ENCODE assay signal across 11 mouse cellular contexts in genomic region chr8:111801456-111801855, GRCm38 (mm10). TPM values are rescaled to one million over a fixed set of nuclear protein-coding genes. Genes with fewer than 3 reads are reported as not detected.
DNase-seq lines count a peak whose midpoint lies in the region; ATAC-seq and TF ChIP-seq lines count a peak whose summit lies in the region.
"Had no signal": no experiment of that assay in that cellular context is flagged by ENCODE, and none has a peak within 500 bp of the region (broad histone marks: within the 10 kb centered on the region; RNA-seq: fewer than 3 reads in every experiment).

No protein-coding gene starts in this region.

- no peaks in the 10 kb centered on the region for H3K27me3 ChIP-seq in midbrain, embryonic 11.5 days (ENCODE audit: control insufficient read depth, insufficient read depth, low read length)
- H3K27me3 ChIP-seq in midbrain, postnatal 0 days (ENCODE audit: insufficient read depth, low read length), result no peaks in the 10 kb centered on the region
- no peaks in the 10 kb centered on the region for H3K27me3 ChIP-seq in heart, embryonic 13.5 days (replicated peaks)
- H3K27me3 ChIP-seq in stomach, embryonic 15.5 days (replicated peaks), result no peaks in the 10 kb centered on the region

- no peaks in the 10 kb centered on the region for H3K36me3 ChIP-seq in midbrain, embryonic 11.5 days (ENCODE audit: control insufficient read depth, insufficient read depth, low read length)
- peaks cover 3% of the 10 kb centered on the region; the same call in 1 of the 2 replicates for H3K36me3 ChIP-seq in midbrain, postnatal 0 days (ENCODE audit: insufficient read depth, low read length)
- peaks cover 15% of the 10 kb centered on the region for H3K36me3 ChIP-seq in heart, embryonic 13.5 days
- H3K36me3 ChIP-seq in stomach, embryonic 15.5 days, result 0 out of 2 replicates have a peak, but pooled peaks cover 3% of the 10 kb centered on the region

- 61% methylated on average over 6 of the region's 6 CpGs for WGBS in midbrain, embryonic 11.5 days
- 61% methylated on average over 6 of the region's 6 CpGs for WGBS in midbrain, postnatal 0 days
- 51% methylated on average over 6 of the region's 6 CpGs for WGBS in heart, embryonic 13.5 days
- 35% methylated on average over 6 of the region's 6 CpGs for WGBS in stomach, embryonic 15.5 days

- no peaks in the 10 kb centered on the region for H3K9me3 ChIP-seq in midbrain, embryonic 11.5 days (ENCODE audit: control insufficient read depth, low read length)
- no peaks in the 10 kb centered on the region for H3K9me3 ChIP-seq in midbrain, postnatal 0 days (ENCODE audit: low read length)
- H3K9me3 ChIP-seq in heart, embryonic 13.5 days, result no peaks in the 10 kb centered on the region
- H3K9me3 ChIP-seq in stomach, embryonic 15.5 days, result no peaks in the 10 kb centered on the region

- no peaks in the 10 kb centered on the region for H3K4me1 ChIP-seq in midbrain, embryonic 11.5 days (ENCODE audit: control insufficient read depth, insufficient read depth, low read length)
- no peaks in the 10 kb centered on the region for H3K4me1 ChIP-seq in midbrain, postnatal 0 days (ENCODE audit: insufficient read depth, low read length)
- H3K4me1 ChIP-seq in heart, embryonic 13.5 days, result peaks cover 48% of the 10 kb centered on the region
- H3K4me1 ChIP-seq in stomach, embryonic 15.5 days, result no peaks in the 10 kb centered on the region

- TF ChIP-seq CTCF in midbrain, postnatal 0 days (IDR thresholded peaks at IDR 0.05), result no peak

- no peak overlapping the region for H3K4me3 ChIP-seq in midbrain, embryonic 11.5 days (ENCODE audit: low read depth, low read length)
- no peak overlapping the region for H3K4me3 ChIP-seq in midbrain, postnatal 0 days (ENCODE audit: low read depth, low read length)
- no peak overlapping the region for H3K4me3 ChIP-seq in heart, embryonic 13.5 days
- H3K4me3 ChIP-seq in stomach, embryonic 15.5 days (replicated peaks), result no peak overlapping the region

- DNase-seq in heart, adult 8-10 months (ENCODE audit: low spot score), result peak; percentile 41
- no peak for DNase-seq in heart, postnatal 36 days
- peak; percentile 72 for DNase-seq in midbrain, embryonic 11.5 days (ENCODE audit: low spot score, missing footprints)
- no peak for DNase-seq in midbrain, postnatal 0 days (ENCODE audit: low spot score)
- no peak for DNase-seq in frontal cortex, postnatal 14 days (ENCODE audit: low spot score in 2 of 2)
- DNase-seq in urinary bladder, postnatal 14 days (ENCODE audit: low spot score), result no peak
- DNase-seq: cerebellum, adult 9-11 months; gastrocnemius, postnatal 10 days; layer of hippocampus, adult 9-11 months had no signal

- H3K9ac ChIP-seq in midbrain, embryonic 11.5 days (ENCODE audit: low read length), result no peak overlapping the region
- H3K9ac ChIP-seq in midbrain, postnatal 0 days (replicated peaks; ENCODE audit: low read length, poor library complexity, severe bottlenecking), result no peak overlapping the region
- H3K9ac ChIP-seq in heart, embryonic 13.5 days, result no peak overlapping the region
- H3K9ac ChIP-seq in stomach, embryonic 15.5 days, result no peak overlapping the region

- intact Hi-C loops in heart, postnatal 36 days (cut with DNase I), result no loop called here

- no peak overlapping the region for H3K4me2 ChIP-seq in midbrain, embryonic 11.5 days
- no peak overlapping the region for H3K4me2 ChIP-seq in midbrain, postnatal 0 days (ENCODE audit: low read depth, low read length, poor library complexity, severe bottlenecking)
- H3K4me2 ChIP-seq in heart, embryonic 13.5 days, result no peak overlapping the region
- H3K4me2 ChIP-seq in stomach, embryonic 15.5 days, result no peak overlapping the region

- no peak for ATAC-seq in midbrain, embryonic 11.5 days (ENCODE audit: low FRiP score)
- no peak for ATAC-seq in midbrain, postnatal 0 days (ENCODE audit: low FRiP score)
- ATAC-seq in heart, embryonic 13.5 days (ENCODE audit: extremely low read depth, insufficient number of reproducible peaks, low FRiP score, low TSS enrichment), result no peak
- no peak for ATAC-seq in stomach, embryonic 15.5 days (ENCODE audit: insufficient read depth, low FRiP score, low read depth)

- no peak overlapping the region for H3K27ac ChIP-seq in midbrain, embryonic 11.5 days (ENCODE audit: low read depth, low read length)
- no peak overlapping the region for H3K27ac ChIP-seq in midbrain, postnatal 0 days (ENCODE audit: low read depth, low read length)
- H3K27ac ChIP-seq in heart, embryonic 13.5 days (replicated peaks), result peak overlapping the region; percentile 87
- peak overlapping the region; percentile 46 for H3K27ac ChIP-seq in stomach, embryonic 15.5 days

RNA-seq across cellular contexts. Expression of gene Cfdp1, which starts 52.6 kb away (rescaled TPM):
- 10 to 100 TPM; 27.4 to 37.6 (median 32.7) TPM for total RNA-seq in heart, adult 8-10 months (2022)
- 10 to 100 TPM; 33.4 to 35.2 TPM for total RNA-seq in heart, postnatal 36 days (2021)
- polyA plus RNA-seq in midbrain, embryonic 11.5 days (2014; fragmentation: Nextera tagmentation; extraction: Ambion mirVana), result 209 and 223 TPM in 2 replicates
- 61.3 and 63.1 TPM in 2 replicates for total RNA-seq in midbrain, postnatal 0 days (2014; rRNA removed)
- polyA plus RNA-seq in midbrain, postnatal 0 days (2015; fragmentation: Nextera tagmentation; extraction: Ambion mirVana), result 196 and 197 TPM in 2 replicates
- 132 and 142 TPM in 2 replicates for polyA plus RNA-seq in heart, embryonic 13.5 days (2015; fragmentation: Nextera tagmentation; extraction: Ambion mirVana)
- polyA plus RNA-seq in stomach, embryonic 15.5 days (2015; fragmentation: Nextera tagmentation; extraction: Ambion mirVana), result 195 and 208 TPM in 2 replicates

RNA-seq across cellular contexts. Expression of gene Bcar1, which starts 57.8 kb away (rescaled TPM):
- 10 to 100 TPM; 18.5 to 21.8 (median 19.5) TPM for total RNA-seq in heart, adult 8-10 months (2022)
- total RNA-seq in heart, postnatal 36 days (2021), result 10 to 100 TPM; 18.8 to 19.1 TPM
- 36.2 and 42.1 TPM in 2 replicates for polyA plus RNA-seq in midbrain, embryonic 11.5 days (2014; fragmentation: Nextera tagmentation; extraction: Ambion mirVana)
- 62.3 and 72.8 TPM in 2 replicates for total RNA-seq in midbrain, postnatal 0 days (2014; rRNA removed)
- 38.3 and 44.3 TPM in 2 replicates for polyA plus RNA-seq in midbrain, postnatal 0 days (2015; fragmentation: Nextera tagmentation; extraction: Ambion mirVana)
- 40.2 and 43.4 TPM in 2 replicates for polyA plus RNA-seq in heart, embryonic 13.5 days (2015; fragmentation: Nextera tagmentation; extraction: Ambion mirVana)
- 38.7 and 39.7 TPM in 2 replicates for polyA plus RNA-seq in stomach, embryonic 15.5 days (2015; fragmentation: Nextera tagmentation; extraction: Ambion mirVana)

Comparison
In these comparisons a context has a peak if more than half of its experiments do, and no peak if none do; other contexts are left out.
1. DNase-seq: peak in heart, adult 8-10 months (single experiment) and midbrain, embryonic 11.5 days (single experiment); none in heart, postnatal 36 days (0 of 2), midbrain, postnatal 0 days (single experiment), frontal cortex, postnatal 14 days (0 of 2) and urinary bladder, postnatal 14 days (single experiment).
2. H3K27ac ChIP-seq: peak in heart, embryonic 13.5 days (single experiment) and stomach, embryonic 15.5 days (single experiment); none in midbrain, embryonic 11.5 days (single experiment) and midbrain, postnatal 0 days (single experiment).